Mouse (Mus musculus) ES-E14 (cell line): ENCODE results near the gene Celf3.

Source experiments
- CHD2 ChIP-seq: IDR thresholded peaks from 2 replicates; pipeline ENCODE4 v1.6.1; 2014; ENCODE audit warnings: mild to moderate bottlenecking, low read depth, low read length, inconsistent platforms
- HCFC1 ChIP-seq: IDR thresholded peaks from 2 replicates; pipeline ENCODE4 v1.6.1; 2012; ENCODE audit warnings: low read length, inconsistent platforms, borderline replicate concordance; ENCODE audit not compliant: insufficient read depth
- MAFK ChIP-seq: IDR thresholded peaks from 2 replicates; pipeline ENCODE4 v1.6.1; 2014; ENCODE audit warnings: mild to moderate bottlenecking, low read depth, low read length, inconsistent platforms; ENCODE audit not compliant: insufficient read depth
- ZC3H11A ChIP-seq: IDR thresholded peaks from 2 replicates; pipeline ENCODE4 v1.6.1; 2012; ENCODE audit warnings: low read depth, mild to moderate bottlenecking, inconsistent platforms, low read length, borderline replicate concordance
- ZNF384 ChIP-seq: IDR thresholded peaks from 2 replicates; pipeline ENCODE4 v1.6.1; 2012; ENCODE audit warnings: low read depth, low read length, inconsistent platforms

GRCm38 (mm10) chr3:94473115-94473505, 5.0 kb upstream of the Celf3 start:
- TF ChIP-seq MAFK: no peak
- TF ChIP-seq ZNF384: no peak
- no peak for TF ChIP-seq ZC3H11A
- no peak for TF ChIP-seq CHD2
- no peak for TF ChIP-seq HCFC1
